Mouse (Mus musculus) hematopoietic stem cell, adult 5-6 weeks (primary cell): Measurements from ENCODE around the gene Zfp710. TPM values are rescaled to one million over a fixed set of nuclear protein-coding genes. Genes with fewer than 3 reads are reported as not detected.

Experiments
- ATAC-seq, 2 experiments: fragments of 125-278 bp in 1 of 2; replicated peaks in 1 of 2; 2 replicates each; pipeline ENCODE4 v1.8.0; 2016 to 2017; ENCODE audit warnings: inconsistent platforms in 2 of 2, mild to moderate bottlenecking in 2 of 2, moderate number of reproducible peaks in 2 of 2, low read depth in 1 of 2, moderate TSS enrichment in 1 of 2; ENCODE audit not compliant: low FRiP score in 2 of 2, poor library complexity in 2 of 2, severe bottlenecking in 2 of 2, insufficient read depth in 1 of 2, low TSS enrichment in 1 of 2
- total RNA-seq: library from RNA; stranded (forward); fragments of 172-1452, 232-1000 nt; gene quantifications from 2 replicates; pipeline ENCODE4 v1.2.3, GENCODE M21; 2017

The Zfp710 gene
- total RNA-seq, 1 experiment from 2014 or later, result 19.7 TPM

GRCm38 (mm10) chr7:80023621-80024435 is 786 bp upstream of the Zfp710 start:
- peak in 1 of 2 experiments; percentile 24; a peak in 1 of 4 replicates for ATAC-seq

GRCm38 (mm10) chr7:80025391-80026117 is 940 bp downstream of the Zfp710 start:
- ATAC-seq, result no peak

- no peak for ATAC-seq
These were observed 1.7 kb downstream of the Zfp710 start for GRCm38 (mm10) chr7:80026118-80026989.

GRCm38 (mm10) chr7:80026990-80027635 is 2.5 kb downstream of the Zfp710 start:
- peak; percentile 5 to 8; a peak in 1 of 4 replicates for ATAC-seq

- no peak for ATAC-seq
These were observed 3.2 kb downstream of the Zfp710 start for GRCm38 (mm10) chr7:80027636-80028417.

- no peak for ATAC-seq
These were observed 3.8 kb downstream of the Zfp710 start for GRCm38 (mm10) chr7:80028418-80028720.

GRCm38 (mm10) chr7:80030009-80030408 is 5.4 kb downstream of the Zfp710 start:
- no peak for ATAC-seq

- no peak for ATAC-seq
These were observed 5.9 kb downstream of the Zfp710 start for GRCm38 (mm10) chr7:80030486-80030885.

GRCm38 (mm10) chr7:80030987-80031386 is 6.4 kb downstream of the Zfp710 start:
- ATAC-seq, result no peak

- no peak for ATAC-seq
These were observed 6.9 kb downstream of the Zfp710 start for GRCm38 (mm10) chr7:80031478-80031877.

GRCm38 (mm10) chr7:80032216-80033052 is 7.8 kb downstream of the Zfp710 start:
- peak in 1 of 2 experiments; percentile 43; a peak in 1 of 4 replicates for ATAC-seq

- 0 out of 4 replicates have a peak, but pooled peaks have one; percentile 6 to 14 for ATAC-seq
These were observed 8.6 kb downstream of the Zfp710 start for GRCm38 (mm10) chr7:80033064-80033717.

- ATAC-seq, result no peak
These were observed 9.2 kb downstream of the Zfp710 start for GRCm38 (mm10) chr7:80033771-80034170.

- ATAC-seq, result no peak
These were observed 10.5 kb downstream of the Zfp710 start for GRCm38 (mm10) chr7:80035086-80035485.

GRCm38 (mm10) chr7:80035748-80036147 is 11.1 kb downstream of the Zfp710 start:
- ATAC-seq, result 0 out of 4 replicates have a peak, but pooled peaks of 1 of the 2 experiments have one; percentile 19
